8 mouse cellular contexts compared by ENCODE assay signal in the genomic region with DNA sequence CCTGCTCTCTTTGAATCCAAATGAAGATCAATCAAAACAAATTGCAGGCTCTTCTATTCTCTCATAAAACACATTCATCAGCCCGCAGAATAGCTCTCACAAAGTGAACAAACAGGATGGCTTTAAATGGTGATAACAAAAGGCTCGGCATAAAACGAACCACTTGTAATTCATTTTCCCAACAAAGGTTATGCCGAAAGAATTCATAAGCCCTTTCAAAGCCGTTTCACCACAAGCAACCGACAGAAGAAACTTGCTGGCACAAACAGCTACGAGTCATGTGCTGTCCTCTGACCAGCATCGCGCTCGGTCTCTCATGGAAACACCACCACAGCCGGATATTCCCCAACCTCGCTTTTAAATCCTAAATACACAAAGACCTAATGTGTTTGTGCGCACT. TPM values are rescaled to one million over a fixed set of nuclear protein-coding genes. Genes with fewer than 3 reads are reported as not detected.
DNase-seq lines count a peak whose midpoint lies in the region; ATAC-seq lines count a peak whose summit lies in the region.
"Had no signal": no experiment of that assay in that cellular context is flagged by ENCODE, and none has a peak within 500 bp of the region (broad histone marks: within the 10 kb centered on the region; RNA-seq: fewer than 3 reads in every experiment).

No protein-coding gene starts in this region.

- no peaks in the 10 kb centered on the region for H3K36me3 ChIP-seq in forebrain, embryonic 13.5 days (ENCODE audit: poor library complexity, severe bottlenecking)
- H3K36me3 ChIP-seq in hindbrain, embryonic 15.5 days: no peaks in the 10 kb centered on the region
- H3K36me3 ChIP-seq in neural tube, embryonic 14.5 days (ENCODE audit: control insufficient read depth, insufficient read depth, low read length): no peaks in the 10 kb centered on the region

- peak overlapping the region; percentile 17; the same call in 1 of the 2 replicates for H3K4me3 ChIP-seq in forebrain, embryonic 13.5 days
- peak overlapping the region; percentile 7; the same call in 1 of the 2 replicates for H3K4me3 ChIP-seq in hindbrain, embryonic 15.5 days
- 0 out of 2 replicates have a peak overlapping the region, but pooled peaks have one; percentile 3 for H3K4me3 ChIP-seq in neural tube, embryonic 14.5 days (ENCODE audit: low read depth, low read length)

- intact Hi-C loops in left cerebral cortex, postnatal 25 days (cut with DNase I): no loop called here

- peak; percentile 23 to 28 for DNase-seq in left cerebral cortex, postnatal 25 days (ENCODE audit: low spot score in 2 of 2)
- no peak for DNase-seq in left cerebral cortex, adult 8-10 months (ENCODE audit: low spot score in 2 of 2)
- no peak for DNase-seq in gastrocnemius, postnatal 10 days
- no peak for DNase-seq in kidney, adult 8-10 months
- DNase-seq: lung, postnatal 4 days had no signal

- H3K27me3 ChIP-seq in forebrain, embryonic 13.5 days: no peaks in the 10 kb centered on the region
- no peaks in the 10 kb centered on the region for H3K27me3 ChIP-seq in hindbrain, embryonic 15.5 days
- H3K27me3 ChIP-seq in neural tube, embryonic 14.5 days (ENCODE audit: control insufficient read depth, insufficient read depth, low read length): no peaks in the 10 kb centered on the region

- H3K4me2 ChIP-seq in forebrain, embryonic 13.5 days: peak overlapping the region; percentile 47
- peak overlapping the region; percentile 42 for H3K4me2 ChIP-seq in hindbrain, embryonic 15.5 days
- H3K4me2 ChIP-seq in neural tube, embryonic 14.5 days (ENCODE audit: low read depth, low read length): peak overlapping the region; percentile 38

- peak overlapping the region; percentile 74 for H3K27ac ChIP-seq in forebrain, embryonic 13.5 days
- no peak overlapping the region for H3K27ac ChIP-seq in hindbrain, embryonic 15.5 days (replicated peaks)
- 0 out of 2 replicates have a peak overlapping the region, but pooled peaks have one; percentile 28 for H3K27ac ChIP-seq in neural tube, embryonic 14.5 days (ENCODE audit: low read depth, low read length)

- ATAC-seq in forebrain, embryonic 13.5 days: peak; percentile 60
- no peak for ATAC-seq in hindbrain, embryonic 15.5 days (ENCODE audit: low FRiP score, low read depth)
- ATAC-seq in neural tube, embryonic 14.5 days (ENCODE audit: low read depth): no peak

- WGBS in forebrain, embryonic 13.5 days: 4% methylated on average over 13 of the region's 13 CpGs
- WGBS in hindbrain, embryonic 15.5 days: 25% methylated on average over 13 of the region's 13 CpGs
- 16% methylated on average over 13 of the region's 13 CpGs for WGBS in neural tube, embryonic 14.5 days

- peaks cover 27% of the 10 kb centered on the region for H3K4me1 ChIP-seq in forebrain, embryonic 13.5 days
- peaks cover 17% of the 10 kb centered on the region for H3K4me1 ChIP-seq in hindbrain, embryonic 15.5 days (replicated peaks)
- H3K4me1 ChIP-seq in neural tube, embryonic 14.5 days (ENCODE audit: control insufficient read depth, insufficient read depth, low read length): peaks cover 8% of the 10 kb centered on the region; the same call in 1 of the 2 replicates

- no peaks in the 10 kb centered on the region for H3K9me3 ChIP-seq in forebrain, embryonic 13.5 days (replicated peaks)
- no peaks in the 10 kb centered on the region for H3K9me3 ChIP-seq in hindbrain, embryonic 15.5 days
- H3K9me3 ChIP-seq in neural tube, embryonic 14.5 days (ENCODE audit: control insufficient read depth, low read length): no peaks in the 10 kb centered on the region

- no peak overlapping the region for H3K9ac ChIP-seq in forebrain, embryonic 13.5 days
- 0 out of 2 replicates have a peak overlapping the region, but pooled peaks have one; percentile 9 for H3K9ac ChIP-seq in hindbrain, embryonic 15.5 days
- H3K9ac ChIP-seq in neural tube, embryonic 14.5 days (replicated peaks; ENCODE audit: low read depth, low read length): 0 out of 2 replicates have a peak overlapping the region, but pooled peaks have one; percentile 16

RNA-seq across cellular contexts. Expression of a gene that starts 23.8 kb away (rescaled TPM):
- total RNA-seq in left cerebral cortex, postnatal 25 days (2021): 10 to 100 TPM; 28.2 to 30.9 TPM
- 10 to 100 TPM; 22.3 to 30.1 (median 27.6) TPM for total RNA-seq in left cerebral cortex, adult 8-10 months (2022)
- polyA plus RNA-seq in forebrain, embryonic 13.5 days (2015; fragmentation: Nextera tagmentation; extraction: Ambion mirVana): 49.0 and 50.8 TPM in 2 replicates
- 53.8 and 57.9 TPM in 2 replicates for polyA plus RNA-seq in hindbrain, embryonic 15.5 days (2015; fragmentation: Nextera tagmentation; extraction: Ambion mirVana)
- 58.9 and 62.5 TPM in 2 replicates for polyA plus RNA-seq in neural tube, embryonic 14.5 days (2014; fragmentation: Nextera tagmentation; extraction: Ambion mirVana)
- total RNA-seq in gastrocnemius, postnatal 10 days (2021): 10 to 100 TPM; 20.3 to 22.8 TPM

Comparison
In these comparisons a context has a peak if more than half of its experiments do, and no peak if none do; other contexts are left out.
1. DNase-seq: peak in left cerebral cortex, postnatal 25 days (2 of 2); none in left cerebral cortex, adult 8-10 months (0 of 2), gastrocnemius, postnatal 10 days (single experiment) and kidney, adult 8-10 months (0 of 2).
2. Peak in every context shown above with its lines, with median percentiles within 50 percentile points of each other: H3K4me2 ChIP-seq and H3K4me3 ChIP-seq.